8 mouse cellular contexts compared by ENCODE assay signal in genomic region chr10:125264938-125265337, GRCm38 (mm10).
A peak's percentile ranks its signal among the peaks of the same experiment; 100 is the strongest.
DNase-seq lines count a peak whose midpoint lies in the region; ATAC-seq and TF ChIP-seq lines count a peak whose summit lies in the region.

No protein-coding gene starts in this region.

- no peak overlapping the region for H3K27ac ChIP-seq in hindbrain, embryonic 10.5 days
- H3K27ac ChIP-seq in hindbrain, embryonic 14.5 days = no peak overlapping the region
- no peak overlapping the region for H3K27ac ChIP-seq in forebrain, embryonic 15.5 days (replicated peaks)
- H3K27ac ChIP-seq in hindbrain, postnatal 0 days = no peak overlapping the region
- no peak overlapping the region for H3K27ac ChIP-seq in left cerebral cortex, adult 2 months

- H3K9ac ChIP-seq in hindbrain, embryonic 14.5 days = no peak overlapping the region
- H3K9ac ChIP-seq in forebrain, embryonic 15.5 days (replicated peaks) = no peak overlapping the region
- H3K9ac ChIP-seq in hindbrain, postnatal 0 days (replicated peaks; ENCODE audit: low read length) = no peak overlapping the region

- H3K27me3 ChIP-seq in hindbrain, embryonic 10.5 days (ENCODE audit: insufficient read depth, poor library complexity, severe bottlenecking) = no peaks in the 10 kb centered on the region
- H3K27me3 ChIP-seq in hindbrain, embryonic 14.5 days (ENCODE audit: control insufficient read depth, insufficient read depth, low read length) = no peaks in the 10 kb centered on the region
- H3K27me3 ChIP-seq in forebrain, embryonic 15.5 days = no peaks in the 10 kb centered on the region
- no peaks in the 10 kb centered on the region for H3K27me3 ChIP-seq in hindbrain, postnatal 0 days (ENCODE audit: insufficient read depth, low read length)

- H3K36me3 ChIP-seq in hindbrain, embryonic 10.5 days = no peaks in the 10 kb centered on the region
- no peaks in the 10 kb centered on the region for H3K36me3 ChIP-seq in hindbrain, embryonic 14.5 days (replicated peaks; ENCODE audit: control insufficient read depth, insufficient read depth)
- no peaks in the 10 kb centered on the region for H3K36me3 ChIP-seq in forebrain, embryonic 15.5 days
- no peaks in the 10 kb centered on the region for H3K36me3 ChIP-seq in hindbrain, postnatal 0 days (ENCODE audit: insufficient read depth, low read length)

- 61% methylated on average over 4 of the region's 4 CpGs for WGBS in hindbrain, embryonic 10.5 days
- WGBS in hindbrain, embryonic 14.5 days = 71% methylated on average over 4 of the region's 4 CpGs
- 69% methylated on average over 4 of the region's 4 CpGs for WGBS in forebrain, embryonic 15.5 days
- 61% methylated on average over 4 of the region's 4 CpGs for WGBS in hindbrain, postnatal 0 days

- no peak overlapping the region for H3K4me2 ChIP-seq in hindbrain, embryonic 14.5 days (replicated peaks)
- no peak overlapping the region for H3K4me2 ChIP-seq in forebrain, embryonic 15.5 days (replicated peaks)
- no peak overlapping the region for H3K4me2 ChIP-seq in hindbrain, postnatal 0 days (ENCODE audit: low read depth, low read length)

- ATAC-seq in hindbrain, embryonic 14.5 days (ENCODE audit: low FRiP score) = no peak
- ATAC-seq in forebrain, embryonic 15.5 days (replicated peaks) = peak; percentile 79
- ATAC-seq in hindbrain, postnatal 0 days = no peak

- peak; percentile 75 for TF ChIP-seq CTCF in hindbrain, postnatal 0 days (IDR thresholded peaks at IDR 0.05; ENCODE audit: low read depth)
- TF ChIP-seq CTCF in left cerebral cortex, adult 2 months (IDR thresholded peaks at IDR 0.05) = peak; percentile 68

- H3K4me3 ChIP-seq in hindbrain, embryonic 10.5 days = no peak overlapping the region
- no peak overlapping the region for H3K4me3 ChIP-seq in hindbrain, embryonic 14.5 days (replicated peaks; ENCODE audit: low read length)
- H3K4me3 ChIP-seq in forebrain, embryonic 15.5 days = no peak overlapping the region
- H3K4me3 ChIP-seq in hindbrain, postnatal 0 days (ENCODE audit: low read length) = no peak overlapping the region
- H3K4me3 ChIP-seq in left cerebral cortex, adult 2 months = no peak overlapping the region

- DNase-seq in hindbrain, embryonic 10.5 days (ENCODE audit: low spot score) = peak; percentile 51
- DNase-seq in hindbrain, embryonic 14.5 days (ENCODE audit: low spot score) = no peak
- DNase-seq in cerebellum, adult 11 months = peak; percentile 38
- peak; percentile 65 for DNase-seq in hindbrain, postnatal 0 days (ENCODE audit: low spot score)
- DNase-seq in left cerebral cortex, adult 2 months (ENCODE audit: extremely low spot score in 1 of 2, low spot score in 2 of 2) = peak; percentile 45 to 58
- peak; percentile 44 for DNase-seq in mesoderm, embryonic 11.5 days (ENCODE audit: low read depth, low spot score)
- DNase-seq in thymus, postnatal 14 days = peak; percentile 60

- H3K4me1 ChIP-seq in hindbrain, embryonic 10.5 days (replicated peaks) = no peaks in the 10 kb centered on the region
- H3K4me1 ChIP-seq in hindbrain, embryonic 14.5 days (replicated peaks; ENCODE audit: control insufficient read depth, insufficient read depth, low read length) = no peaks in the 10 kb centered on the region
- peaks cover 7% of the 10 kb centered on the region for H3K4me1 ChIP-seq in forebrain, embryonic 15.5 days
- peaks cover 5% of the 10 kb centered on the region; the same call in 1 of the 2 replicates for H3K4me1 ChIP-seq in hindbrain, postnatal 0 days (ENCODE audit: insufficient read depth, low read length)

- no peaks in the 10 kb centered on the region for H3K9me3 ChIP-seq in hindbrain, embryonic 10.5 days
- H3K9me3 ChIP-seq in hindbrain, embryonic 14.5 days (ENCODE audit: control insufficient read depth, low read length) = no peaks in the 10 kb centered on the region
- no peaks in the 10 kb centered on the region for H3K9me3 ChIP-seq in forebrain, embryonic 15.5 days
- no peaks in the 10 kb centered on the region for H3K9me3 ChIP-seq in hindbrain, postnatal 0 days (ENCODE audit: low read length)

- intact Hi-C loops in left cerebral cortex, adult 2 months (cut with DNase I) = loop anchor here (2.0 to 10.0 kb wide), 4 partner anchors 122 to 1998 kb away; partner anchors contain the start of gene Slc16a7
